Mouse (Mus musculus) heart, postnatal 0 days (tissue): ENCODE measurements around the gene Tbrg4.

Source experiments
- CTCF ChIP-seq: IDR thresholded peaks from 2 replicates; pipeline ENCODE4 v1.5.1; 2016; ENCODE audit warnings: antibody characterized with exemption, control low read depth, low read depth
- EP300 ChIP-seq: IDR thresholded peaks from 2 replicates; pipeline ENCODE4 v1.6.1; 2016; ENCODE audit warnings: antibody characterized with exemption, low read depth

DNA sequence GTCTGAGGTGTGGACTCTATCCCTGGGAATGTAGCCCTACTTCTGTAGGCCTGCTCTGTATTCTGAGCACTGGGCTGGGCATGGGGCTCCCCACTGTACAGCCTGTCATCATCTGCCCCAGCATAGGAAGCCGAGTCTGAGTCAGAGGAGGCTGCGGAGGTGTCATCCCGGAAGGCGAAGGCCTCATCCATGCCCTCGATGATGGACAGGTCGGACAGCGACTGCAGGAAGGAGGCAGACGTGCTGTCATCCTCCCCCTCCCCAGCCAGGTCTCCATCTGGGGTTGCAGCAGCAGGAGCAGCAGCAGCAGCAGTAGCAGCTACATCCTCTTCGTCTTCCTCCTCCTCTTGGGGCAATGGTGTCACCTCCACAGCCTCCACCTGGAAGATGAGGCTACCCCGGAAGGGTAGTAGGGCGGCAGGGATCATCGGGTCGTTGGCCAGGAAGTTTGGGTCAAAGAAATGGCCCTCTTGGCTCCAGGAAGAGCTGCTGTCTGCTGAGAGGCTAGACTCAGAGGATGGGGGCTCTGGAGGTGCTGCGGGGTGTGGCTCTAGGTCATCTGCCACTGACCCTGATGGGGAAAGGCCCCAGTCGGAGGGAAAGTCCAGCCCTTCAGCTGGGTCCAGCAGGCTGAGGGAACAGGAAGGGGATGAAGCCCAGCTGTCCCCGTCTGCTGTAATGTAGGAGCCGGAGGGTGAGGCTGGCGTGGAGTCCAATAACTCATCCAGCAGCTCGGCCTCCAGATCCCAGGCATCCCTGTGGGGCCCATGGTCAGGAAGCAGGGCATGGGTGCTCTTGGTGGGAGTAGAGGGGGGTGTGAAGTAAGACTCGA is 24.0 kb downstream of the Tbrg4 start:
- TF ChIP-seq EP300 = no peak
- no peak for TF ChIP-seq CTCF
